Mouse (Mus musculus): ENCODE data around the gene 2010111I01Rik.

GRCm38 (mm10) chr13:63230955-63231701, 266.4 kb downstream of the 2010111I01Rik start:
- TF ChIP-seq CTCF (IDR thresholded peaks at IDR 0.05; ENCODE audit: low read depth, low read length) (no peak), POLR2A (IDR thresholded peaks at IDR 0.05; ENCODE audit: borderline replicate concordance, low read depth, low read length) (no peak)

Measured in bone marrow macrophage, adult 2 months (primary cell).